Mouse (Mus musculus) urinary bladder, postnatal 10 days (tissue): Measurements from ENCODE around the gene Kif6.

Source experiments
- DNase-seq: peaks from one replicate; pipeline ENCODE4 v3.0.0; 2022; ENCODE audit warnings: low spot score

Gene Kif6

GRCm38 (mm10) chr17:49791546-49791945, 176.6 kb downstream of the Kif6 start:
- DNase-seq: no peak

GRCm38 (mm10) chr17:49792217-49792743, 177.3 kb downstream of the Kif6 start:
- DNase-seq: no peak

DNA sequence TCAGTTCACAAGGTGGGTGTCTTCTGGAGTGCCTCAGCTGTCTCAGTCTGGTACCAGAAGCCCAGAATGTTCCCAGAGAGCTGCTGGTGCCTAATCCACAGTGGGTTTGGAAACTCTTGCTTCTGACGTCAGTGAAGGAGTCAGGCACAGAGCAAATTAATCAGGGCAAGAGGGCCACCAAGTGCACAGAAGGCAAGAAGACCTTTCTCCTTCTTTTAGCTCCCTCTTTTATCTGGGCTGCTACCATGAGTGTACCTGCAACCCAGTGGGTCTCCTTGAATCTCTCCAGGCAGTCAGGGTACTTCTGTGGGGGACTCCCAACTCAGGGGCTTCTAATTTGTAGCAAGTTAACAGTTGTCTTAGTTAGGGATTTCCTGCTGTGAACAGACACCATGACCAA, 178.0 kb downstream of the Kif6 start:
- DNase-seq: no peak

- DNase-seq: no peak
Measured at GRCm38 (mm10) chr17:49793965-49794364, 179.0 kb downstream of the Kif6 start.

DNA sequence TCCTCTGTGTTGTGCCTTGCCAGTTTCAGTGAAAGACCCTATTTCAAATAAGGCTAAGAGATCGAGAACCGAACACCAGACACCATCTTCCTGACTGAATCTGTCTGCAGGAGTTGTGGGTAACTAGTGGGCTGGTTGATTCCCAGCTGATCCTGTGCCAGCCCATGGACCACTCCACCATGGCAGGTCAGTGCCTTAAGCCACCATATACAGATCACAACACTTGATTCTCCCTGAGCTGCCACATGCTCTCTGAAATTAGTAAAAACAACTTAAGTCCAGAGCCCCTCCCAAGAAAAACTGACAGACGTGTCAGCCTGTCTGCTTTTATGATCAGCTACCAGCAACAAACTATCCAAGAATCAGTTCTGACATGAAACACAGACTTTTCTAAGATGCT, 180.3 kb downstream of the Kif6 start:
- DNase-seq: no peak

DNA sequence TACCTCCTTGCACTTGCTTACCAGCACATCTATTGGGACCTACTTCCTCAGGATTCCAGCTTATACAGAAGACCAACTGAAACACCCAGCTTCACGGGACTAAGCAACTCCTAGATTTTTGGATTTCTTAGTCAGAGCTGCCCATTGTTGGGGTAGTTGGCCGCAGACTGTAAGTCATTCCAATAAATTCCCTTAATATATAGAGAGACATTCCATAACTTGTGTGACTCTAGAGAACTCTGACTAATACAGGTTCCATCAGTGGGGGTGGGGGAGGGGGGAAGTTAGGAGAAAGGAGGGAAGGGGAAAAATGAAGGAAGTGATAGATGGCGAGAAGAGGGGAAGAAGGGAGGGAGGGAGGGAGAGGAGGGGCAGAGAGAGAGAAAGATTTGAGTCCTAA, 181.2 kb downstream of the Kif6 start:
- DNase-seq: no peak

GRCm38 (mm10) chr17:49799168-49799567, 184.2 kb downstream of the Kif6 start:
- DNase-seq: no peak

DNA sequence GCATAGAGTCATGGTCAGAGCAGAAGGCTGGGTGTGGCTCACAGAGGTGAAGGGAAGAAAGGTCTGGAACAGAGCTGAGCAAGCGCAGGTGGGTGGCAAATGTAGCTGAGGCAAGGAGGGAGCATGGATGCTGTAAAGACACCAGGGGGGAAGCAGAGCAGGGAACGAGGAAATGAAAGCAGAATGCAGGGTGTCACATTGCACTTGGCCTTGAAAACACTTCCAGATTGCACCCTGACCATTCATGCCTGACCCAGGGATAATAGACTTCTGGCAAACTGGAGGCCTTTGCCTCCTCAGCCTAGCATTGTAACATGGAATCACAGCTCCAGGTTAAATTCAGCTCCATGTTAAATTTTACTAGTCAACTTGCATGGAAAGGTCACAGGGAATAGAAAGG, 185.2 kb downstream of the Kif6 start:
- no peak for DNase-seq

GRCm38 (mm10) chr17:49807461-49807860, 192.5 kb downstream of the Kif6 start:
- DNase-seq: no peak

- no peak for DNase-seq
Measured at GRCm38 (mm10) chr17:49808712-49809343, 193.9 kb downstream of the Kif6 start.

GRCm38 (mm10) chr17:49813893-49814640, 199.1 kb downstream of the Kif6 start:
- DNase-seq: no peak

DNA sequence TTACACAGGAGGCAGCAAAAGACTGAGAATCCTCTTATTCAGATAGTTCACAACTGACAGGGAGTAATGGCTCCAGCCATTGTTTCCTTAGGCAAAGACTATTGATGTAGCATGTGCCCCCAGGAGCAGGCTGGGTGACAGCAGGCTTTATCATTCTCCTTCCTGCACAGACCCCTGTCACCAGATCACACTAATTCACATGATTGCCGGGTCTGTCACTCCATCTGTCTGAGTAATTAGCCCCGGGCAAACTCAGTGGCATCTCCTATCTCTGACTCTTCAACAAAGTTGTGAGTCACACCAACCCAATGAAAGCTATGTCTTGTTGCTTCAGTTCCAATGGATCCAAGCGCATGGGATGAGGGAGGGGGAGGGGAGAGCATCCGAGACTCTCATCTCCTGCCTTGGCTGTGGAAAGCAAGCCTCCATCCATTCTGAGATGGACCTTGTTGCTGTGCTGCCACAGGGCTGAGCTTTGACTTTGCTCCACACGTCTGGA, 201.2 kb downstream of the Kif6 start:
- DNase-seq: no peak

DNA sequence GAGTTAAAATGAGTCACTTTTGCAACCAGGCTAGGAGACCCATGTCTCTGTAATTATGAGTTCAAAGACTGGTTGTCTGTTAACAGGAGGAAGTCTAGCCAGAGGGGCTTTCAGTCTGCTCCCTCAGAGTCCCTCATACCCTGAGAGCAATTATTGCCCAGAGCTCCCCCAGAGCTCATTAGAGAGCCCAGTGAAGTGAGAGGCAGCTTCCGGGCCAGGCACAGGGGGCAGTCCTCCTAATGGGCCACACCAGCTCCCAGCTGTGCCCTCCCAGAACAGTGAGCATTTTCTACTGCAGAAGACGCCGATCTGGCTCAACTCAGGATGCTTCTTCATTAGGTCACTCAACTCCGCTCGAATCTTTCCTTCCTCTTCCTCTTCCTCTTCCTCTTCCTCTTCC, 201.8 kb downstream of the Kif6 start:
- DNase-seq: no peak

DNA sequence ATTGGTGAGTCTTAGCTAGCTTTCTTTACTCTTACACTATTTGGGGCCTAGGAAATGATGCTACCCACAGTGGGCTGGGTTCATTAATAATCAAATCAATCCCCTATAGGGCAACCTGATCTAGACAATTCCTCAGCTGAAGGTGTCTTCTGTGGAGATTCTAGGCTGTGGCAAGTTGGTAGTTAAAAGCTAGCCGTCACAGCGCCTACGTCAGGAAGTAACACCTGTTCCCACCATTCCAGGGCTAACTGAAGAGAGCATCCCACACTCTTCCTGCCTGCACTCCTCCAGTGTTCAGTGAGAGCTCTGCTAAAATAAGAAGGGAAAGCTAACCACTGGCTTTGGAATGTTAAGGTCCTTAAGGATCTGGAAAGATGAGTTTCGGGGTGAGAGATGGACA, 205.3 kb downstream of the Kif6 start:
- no peak for DNase-seq

DNA sequence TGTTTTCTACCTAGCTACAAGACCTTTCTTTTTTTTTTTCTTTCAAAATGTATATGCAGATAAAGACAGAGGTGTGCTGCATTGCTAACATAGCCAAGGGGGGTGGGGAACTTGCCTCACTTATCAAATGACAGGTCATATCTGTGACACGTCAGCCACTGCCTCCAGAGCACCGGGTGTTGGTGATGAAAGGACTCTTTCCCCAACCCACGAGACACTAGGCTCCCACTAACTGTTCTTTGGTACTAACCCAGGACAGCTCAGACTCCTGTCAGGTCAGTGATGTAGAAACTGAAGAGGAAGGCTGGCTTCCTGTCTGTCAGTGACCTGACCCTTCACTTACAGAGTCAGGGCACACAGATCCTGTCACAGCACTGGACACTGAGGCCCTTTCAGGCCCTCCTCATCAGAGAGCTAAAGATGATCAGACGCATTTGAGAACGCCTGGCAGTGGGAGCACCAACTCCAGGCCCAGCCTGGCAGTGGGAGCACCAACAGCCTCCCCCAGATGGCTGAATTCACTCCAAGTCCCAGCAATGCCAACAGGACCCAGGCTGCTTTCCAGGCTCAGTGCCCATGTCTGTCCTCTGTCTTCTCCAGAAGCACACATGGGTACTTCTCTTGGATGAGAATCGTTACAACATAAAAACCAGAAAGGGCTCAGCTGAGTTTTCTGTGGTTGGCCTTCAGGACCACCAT, 209.4 kb downstream of the Kif6 start:
- DNase-seq: no peak

GRCm38 (mm10) chr17:49824841-49825450, 210.0 kb downstream of the Kif6 start:
- no peak for DNase-seq

DNA sequence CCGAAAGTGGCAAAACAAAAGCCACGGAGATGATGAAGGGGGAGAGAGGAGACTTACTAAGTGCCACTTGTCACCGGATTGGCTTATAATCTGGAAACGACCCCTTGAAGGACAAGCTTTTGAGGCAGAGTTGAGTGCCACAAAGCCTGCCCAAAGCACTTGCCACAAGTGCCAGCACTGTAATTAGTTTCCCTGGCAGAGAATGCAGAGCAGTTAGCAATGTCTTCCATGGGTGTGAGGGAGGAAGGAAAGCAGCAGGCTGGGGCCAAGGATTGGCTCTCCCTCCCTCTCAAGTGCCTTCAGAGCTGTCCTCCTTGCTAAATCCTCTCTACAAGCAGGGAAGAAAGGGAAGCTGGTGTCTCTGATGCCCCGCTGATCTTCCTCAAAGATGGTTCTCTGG, 210.9 kb downstream of the Kif6 start:
- no peak for DNase-seq

DNA sequence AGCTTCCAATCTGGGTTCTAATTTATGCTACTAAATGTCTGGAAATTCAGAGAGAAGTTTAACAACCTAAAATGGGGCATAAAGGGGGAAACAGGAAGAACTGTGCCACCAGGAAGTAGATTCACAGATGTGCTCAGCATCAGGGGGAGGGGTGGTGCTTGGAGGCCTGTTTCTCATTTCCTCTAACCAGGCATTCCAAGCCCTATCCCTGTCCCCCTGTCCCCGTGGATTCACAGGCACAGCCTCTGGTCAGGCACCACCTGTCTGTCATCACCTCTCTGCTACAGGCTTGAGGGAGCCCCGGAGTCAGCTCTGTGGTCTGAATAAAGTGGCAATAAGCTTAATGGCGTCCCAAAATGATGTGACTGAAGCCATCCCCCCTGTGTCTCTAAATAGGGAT, 216.8 kb downstream of the Kif6 start:
- DNase-seq: no peak

DNA sequence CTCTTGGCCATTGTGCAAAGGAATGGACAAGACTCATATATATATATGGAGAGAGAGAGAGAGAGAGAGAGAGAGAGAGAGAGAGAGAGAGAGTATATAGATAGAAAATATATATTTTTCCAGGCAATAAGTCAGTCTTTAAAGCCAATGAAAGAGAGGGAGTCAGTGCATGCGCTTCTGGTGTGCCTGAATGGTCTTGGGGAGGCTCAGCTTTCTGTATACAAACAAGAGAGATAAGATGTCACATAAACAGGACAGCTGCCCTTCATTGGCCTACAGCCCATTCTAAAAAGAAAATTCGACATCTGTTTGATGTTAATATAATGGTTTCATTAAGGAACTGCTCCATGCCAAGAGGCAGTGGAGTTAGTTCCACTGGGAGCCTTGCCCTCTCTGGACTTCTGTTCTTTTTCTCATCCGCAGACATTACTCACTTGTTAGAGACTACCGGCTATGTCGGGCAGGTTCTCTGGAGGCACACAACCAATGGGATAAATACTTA, 219.2 kb downstream of the Kif6 start:
- DNase-seq: no peak

- no peak for DNase-seq
Measured at GRCm38 (mm10) chr17:49837417-49837816, 222.5 kb downstream of the Kif6 start.

- no peak for DNase-seq
Measured at GRCm38 (mm10) chr17:49839243-49839642, 224.3 kb downstream of the Kif6 start.

GRCm38 (mm10) chr17:49851210-49851609, 236.3 kb downstream of the Kif6 start:
- DNase-seq: no peak
